Mouse (Mus musculus) splenic B cell, adult 2 months (primary cell): Measurements from ENCODE around the gene Ncf4.
A peak's percentile ranks its signal among the peaks of the same experiment; 100 is the strongest.
"Not testable (repeated sequence)": the region's sequence is repeated elsewhere in the genome, so short reads cannot be mapped to it uniquely, and the experiment has no call there.

Experiments used
- DNase-seq: peaks from one replicate; pipeline ENCODE4 v3.0.0-alpha.2; 2011; ENCODE audit warnings: low read depth, low spot score
- H3K27me3 ChIP-seq: 2 replicates; pipeline ENCODE4 v1.6.1; 2012; ENCODE audit warnings: mild to moderate bottlenecking, low read length, moderate library complexity, mixed read lengths; ENCODE audit not compliant: control insufficient read depth, poor library complexity, insufficient read depth, severe bottlenecking
- H3K36me3 ChIP-seq: 2 replicates; pipeline ENCODE4 v1.6.1; 2012; ENCODE audit warnings: mild to moderate bottlenecking, low read length, moderate library complexity, mixed read lengths; ENCODE audit not compliant: control insufficient read depth, poor library complexity, insufficient read depth, severe bottlenecking

Ncf4 gene

DNA sequence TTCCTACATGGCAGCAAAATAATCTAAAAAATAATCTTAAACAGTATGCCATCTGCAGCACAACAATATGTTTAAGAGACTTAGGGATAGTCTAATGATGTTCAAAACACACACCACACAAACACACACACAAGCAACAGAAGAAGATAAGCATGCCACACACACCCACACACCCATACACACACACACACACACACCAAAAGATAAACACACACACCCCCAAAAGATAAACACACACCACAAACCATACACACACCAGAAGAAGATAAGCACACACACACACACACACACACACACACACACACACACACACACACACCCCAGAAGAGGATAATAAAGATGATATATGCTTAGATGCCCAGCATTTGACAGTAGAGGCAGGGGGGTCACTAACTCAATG, 26.6 kb downstream of the Ncf4 start:
- Histone ChIP-seq H3K36me3 (no peaks in the 10 kb centered on the region), H3K27me3 (no peaks in the 10 kb centered on the region)
- DNase-seq: no peak

DNA sequence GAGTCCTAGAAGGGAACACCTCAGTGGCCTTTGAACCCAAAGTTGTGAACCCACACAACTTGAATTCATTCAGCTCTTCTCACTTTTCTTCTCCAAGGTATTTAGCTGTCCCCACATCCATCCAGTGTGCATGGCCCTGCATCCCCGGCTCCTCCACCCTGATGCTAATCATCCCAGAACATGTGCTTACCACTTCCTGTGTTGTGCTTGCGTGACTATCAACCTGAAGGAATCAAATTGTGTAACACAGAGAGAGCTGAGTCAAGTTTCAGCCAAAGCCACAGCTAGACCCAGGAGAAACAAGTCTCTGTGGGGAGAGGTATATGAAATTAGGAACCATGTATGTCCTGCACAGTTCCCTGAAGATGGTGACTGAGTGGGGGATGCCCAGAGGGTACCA, 33.7 kb downstream of the Ncf4 start:
- no peaks in the 10 kb centered on the region for H3K36me3 ChIP-seq
- H3K27me3 ChIP-seq: no peaks in the 10 kb centered on the region
- DNase-seq: no peak

DNA sequence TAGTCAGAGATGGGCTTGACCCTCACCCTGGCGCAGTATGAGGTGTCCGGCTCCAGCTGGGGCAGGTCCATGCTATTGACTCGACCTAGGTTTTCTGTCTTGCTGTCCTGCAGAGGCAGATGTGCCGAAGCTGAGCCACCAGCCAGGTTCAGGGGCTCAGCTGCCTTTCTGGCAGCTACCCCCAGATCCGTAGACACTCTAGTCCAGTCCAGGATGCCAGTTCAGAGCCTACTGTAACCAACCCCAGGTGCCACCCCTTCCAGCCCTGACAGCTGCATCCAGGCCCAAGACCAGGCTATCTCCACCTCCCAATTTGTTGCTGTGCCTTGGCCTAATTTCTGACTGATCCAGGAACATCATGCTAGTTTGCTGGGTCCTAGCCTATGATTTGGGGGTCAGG, 43.3 kb downstream of the Ncf4 start:
- H3K36me3 ChIP-seq: no peaks in the 10 kb centered on the region
- no peaks in the 10 kb centered on the region for H3K27me3 ChIP-seq

DNA sequence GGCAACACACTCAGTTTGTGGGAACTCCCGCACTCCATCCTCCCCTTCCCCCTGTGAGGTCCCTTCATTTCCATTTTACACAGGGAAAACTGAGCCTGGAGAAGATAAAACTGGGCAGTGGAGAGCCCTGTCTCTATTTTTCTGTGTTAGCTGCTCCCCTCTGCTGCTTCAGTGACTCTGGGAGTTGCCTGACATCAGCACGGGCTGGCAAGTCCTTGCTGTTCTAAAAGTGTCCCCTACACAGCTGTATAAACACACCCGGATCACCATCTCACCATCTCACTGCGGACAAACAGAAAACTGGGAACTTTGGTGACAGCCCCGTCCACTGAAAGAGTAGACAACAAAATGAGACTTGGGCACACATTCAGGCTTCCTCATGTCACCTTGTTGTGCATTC, 45.2 kb downstream of the Ncf4 start:
- not testable (repeated sequence) for H3K27me3 ChIP-seq, H3K36me3 ChIP-seq

More for the DNA sequence above, 43.3 kb downstream of the Ncf4 start:
- no peak for DNase-seq

DNA sequence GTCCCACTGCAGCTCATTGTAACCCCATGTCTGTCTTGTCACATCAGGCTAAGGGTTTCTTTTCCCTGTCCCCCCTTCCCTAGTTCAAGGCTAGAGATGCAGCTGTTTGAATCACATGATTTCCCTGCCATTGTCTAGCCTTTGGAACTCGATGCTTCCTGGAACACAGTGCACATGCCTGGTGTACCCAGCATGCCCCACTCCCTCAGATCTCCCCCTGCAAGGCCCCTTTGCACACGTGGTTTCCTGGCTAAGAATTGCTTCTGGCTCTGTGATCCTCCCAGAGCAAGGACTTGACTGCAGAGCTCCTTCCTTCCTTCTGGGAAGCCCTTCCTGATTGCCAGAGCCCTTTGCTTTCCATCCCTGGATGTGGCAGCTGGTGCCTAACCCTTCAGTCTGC, 48.6 kb downstream of the Ncf4 start:
- DNase-seq, H3K36me3 ChIP-seq, H3K27me3 ChIP-seq: not testable (repeated sequence)

More for the DNA sequence above, 45.2 kb downstream of the Ncf4 start:
- DNase-seq: not testable (repeated sequence)

DNA sequence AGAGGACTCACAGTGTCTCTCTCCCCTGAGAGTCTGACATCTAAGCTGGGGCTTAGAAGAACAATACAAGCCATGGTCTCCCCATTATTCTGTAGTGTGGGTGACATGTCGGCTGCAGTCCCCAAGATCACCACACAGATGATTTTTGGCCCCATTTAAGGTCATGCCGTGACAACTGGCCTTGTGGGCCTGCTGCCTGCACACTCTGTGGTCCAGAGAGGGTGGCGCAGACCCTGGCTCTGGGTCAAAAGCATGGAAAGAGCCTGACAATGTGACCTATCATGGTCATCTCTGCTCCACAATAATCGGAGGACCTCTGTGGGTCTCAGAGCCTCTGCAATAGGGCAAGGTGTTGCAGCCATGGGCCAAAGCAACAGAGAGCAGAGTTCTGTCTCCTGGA, 49.1 kb downstream of the Ncf4 start:
- no peak for DNase-seq
- no peaks in the 10 kb centered on the region for H3K36me3 ChIP-seq
- no peaks in the 10 kb centered on the region for H3K27me3 ChIP-seq

DNA sequence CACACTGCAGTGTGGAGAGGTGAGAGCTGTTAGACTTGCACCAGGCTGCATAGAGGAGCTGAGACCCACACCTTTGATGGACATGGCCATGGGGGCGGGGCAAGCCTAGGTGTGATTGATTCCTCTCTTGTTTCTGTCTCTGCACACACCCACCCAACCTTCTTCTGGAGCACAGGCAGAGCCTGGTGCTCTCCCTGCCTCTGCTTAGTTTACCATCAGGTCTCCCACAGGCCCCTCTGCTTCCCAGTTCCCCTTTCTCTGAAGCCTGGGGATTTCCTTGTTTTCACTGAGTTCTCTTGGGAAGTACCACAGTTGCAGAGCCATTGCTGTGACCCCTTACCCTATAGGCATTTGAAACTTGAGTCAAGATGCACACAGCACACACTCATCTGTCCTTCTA, 54.0 kb downstream of the Ncf4 start:
- Histone ChIP-seq H3K36me3 (no peaks in the 10 kb centered on the region), H3K27me3 (no peaks in the 10 kb centered on the region)
- no peak for DNase-seq

- DNase-seq: no peak
- Histone ChIP-seq H3K27me3 (no peaks in the 10 kb centered on the region), H3K36me3 (no peaks in the 10 kb centered on the region)
These were observed 55.0 kb downstream of the Ncf4 start for GRCm38 (mm10) chr15:78299641-78300040.

DNA sequence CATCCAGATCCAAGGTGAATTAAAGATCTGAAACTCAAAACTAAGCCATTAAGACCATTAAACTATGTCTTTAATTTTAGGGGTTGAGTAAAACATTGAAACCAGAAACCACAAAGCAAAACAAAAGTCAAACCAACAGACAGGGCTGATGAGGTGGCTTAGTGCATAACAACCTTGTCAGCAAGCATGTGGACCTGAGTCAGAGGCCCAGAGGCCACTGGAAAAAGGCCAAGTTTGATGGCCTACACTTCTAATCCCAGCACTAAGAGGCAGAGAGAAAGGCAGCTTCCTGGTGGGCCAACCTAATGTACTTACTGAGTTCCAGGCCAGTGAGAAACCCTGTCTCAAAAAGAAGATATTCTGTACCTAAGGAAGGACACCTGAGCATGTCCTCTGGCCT, 56.2 kb downstream of the Ncf4 start:
- no peak for DNase-seq
- Histone ChIP-seq H3K36me3 (no peaks in the 10 kb centered on the region), H3K27me3 (no peaks in the 10 kb centered on the region)

DNA sequence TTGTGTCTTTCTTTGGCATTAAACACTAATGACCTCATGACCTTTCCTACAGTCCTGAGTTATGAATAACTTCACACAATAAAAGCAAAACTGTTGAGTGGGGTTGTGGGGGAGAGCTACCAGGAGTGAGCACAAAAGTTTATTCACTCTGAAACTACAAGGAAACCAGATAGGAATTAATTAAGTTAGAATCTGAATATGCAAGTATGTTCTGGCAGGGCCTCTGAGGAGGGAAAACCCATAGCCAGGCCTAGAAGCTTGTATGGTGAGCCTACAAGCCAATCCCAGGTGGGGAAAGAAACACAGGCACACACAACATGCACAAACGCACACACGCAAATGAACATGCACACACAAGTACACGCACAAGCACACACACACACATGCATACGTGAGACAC, 58.1 kb downstream of the Ncf4 start:
- H3K36me3 ChIP-seq: no peaks in the 10 kb centered on the region
- no peak for DNase-seq
- no peaks in the 10 kb centered on the region for H3K27me3 ChIP-seq

DNA sequence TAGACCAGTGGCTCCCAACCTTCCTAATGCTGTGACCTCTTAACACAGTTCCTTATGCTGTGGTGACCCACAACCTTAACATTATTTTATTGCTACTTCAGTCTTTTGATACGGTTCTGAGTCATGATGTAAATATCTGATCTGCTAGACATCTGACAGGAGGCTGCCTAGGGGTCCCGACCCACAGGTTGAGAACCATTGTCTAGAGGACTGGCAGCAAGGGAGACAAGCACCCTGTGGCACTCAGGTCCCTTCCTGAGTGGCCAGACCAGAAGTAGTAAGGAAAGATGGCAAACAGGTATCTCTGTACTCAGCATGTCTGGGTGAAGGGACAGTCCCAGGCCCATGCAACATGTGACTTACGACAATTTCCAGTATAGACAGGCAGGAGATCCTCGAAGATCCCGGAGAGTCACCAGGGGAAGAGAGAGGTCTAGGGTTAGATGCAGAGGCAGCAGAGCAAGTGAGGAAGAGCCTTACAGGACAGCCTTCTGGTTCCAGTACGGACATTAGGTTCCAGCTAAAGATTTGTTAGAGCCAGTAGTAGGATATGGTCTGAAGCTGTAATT, 59.1 kb downstream of the Ncf4 start:
- no peaks in the 10 kb centered on the region for H3K27me3 ChIP-seq
- no peak for DNase-seq
- no peaks in the 10 kb centered on the region for H3K36me3 ChIP-seq

DNA sequence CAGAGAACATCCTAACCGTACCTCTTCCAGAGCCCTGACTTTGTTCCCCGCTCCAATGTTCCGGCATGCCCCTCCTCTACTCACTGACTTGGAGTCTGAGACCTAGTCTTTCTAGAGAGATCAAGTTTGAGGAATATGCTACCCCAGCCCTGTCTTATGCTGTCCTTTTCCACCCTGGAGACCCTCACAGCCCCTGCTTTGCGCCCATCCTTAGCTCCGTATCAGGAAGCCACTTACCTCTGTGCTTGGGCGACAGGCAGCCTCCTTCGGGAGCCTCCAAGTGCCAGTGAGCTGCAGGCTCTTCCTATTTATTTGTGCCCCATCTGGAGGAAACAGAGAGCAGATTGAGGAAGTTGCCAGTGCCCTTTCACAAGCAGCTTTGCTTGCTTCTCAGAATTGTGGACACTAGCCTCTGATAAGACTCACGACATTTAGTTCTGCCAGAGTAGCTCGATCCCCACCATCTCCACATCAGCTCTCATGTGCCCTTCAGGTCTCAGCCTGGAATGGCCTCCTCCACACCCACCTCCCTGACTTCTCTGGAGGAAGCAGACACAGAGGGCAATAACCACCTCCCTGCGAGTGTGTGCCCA, 60.8 kb downstream of the Ncf4 start, which contains the start of gene Csf2rb2:
TSS of gene Csf2rb2 (minus strand) at position 381 of the 593 bp plus-strand sequence.
- H3K27me3 ChIP-seq: no peaks in the 10 kb centered on the region
- peak; percentile 30 for DNase-seq
- H3K36me3 ChIP-seq: no peaks in the 10 kb centered on the region

- DNase-seq: no peak
- no peaks in the 10 kb centered on the region for H3K36me3 ChIP-seq
These were observed 65.3 kb downstream of the Ncf4 start for GRCm38 (mm10) chr15:78309865-78310264.

DNA sequence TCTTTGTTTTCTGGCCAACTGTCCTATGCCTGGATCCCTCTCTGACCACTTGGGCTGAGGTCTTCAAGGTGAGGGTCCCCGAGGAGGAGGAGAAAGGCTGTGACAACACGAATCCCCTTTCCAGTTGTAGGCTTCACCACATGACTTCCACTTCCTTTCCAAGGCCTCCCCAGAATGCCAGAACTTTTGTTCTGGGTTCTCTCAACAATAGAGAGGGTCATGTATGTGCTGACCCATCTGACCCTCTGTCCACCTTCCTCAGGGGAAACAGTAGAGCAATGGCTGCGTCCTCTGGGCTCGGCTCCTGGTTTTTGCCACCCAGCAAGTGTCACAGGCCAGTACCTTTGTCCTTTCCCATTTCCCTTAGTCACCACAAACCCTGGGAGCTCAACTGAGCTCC, 66.4 kb downstream of the Ncf4 start:
- Histone ChIP-seq H3K27me3 (no peaks in the 10 kb centered on the region), H3K36me3 (no peaks in the 10 kb centered on the region)
- no peak for DNase-seq

More at GRCm38 (mm10) chr15:78309865-78310264, 65.3 kb downstream of the Ncf4 start:
- no peaks in the 10 kb centered on the region for H3K27me3 ChIP-seq
